Mouse (Mus musculus) bone marrow, adult 2 months (tissue): Measurements from ENCODE around the gene Rps6kl1. TPM values are rescaled to one million over a fixed set of nuclear protein-coding genes. Genes with fewer than 3 reads are reported as not detected.

ENCODE experiments used
- H3K27ac ChIP-seq: fragments of 200-500 bp; 2 replicates; pipeline ENCODE4 v1.5.1; 2012; ENCODE audit warnings: low read depth, mild to moderate bottlenecking, control low read depth, inconsistent platforms, low read length; ENCODE audit not compliant: control insufficient read depth, poor library complexity, insufficient read depth
- H3K4me1 ChIP-seq: fragments of 200-500 bp; 2 replicates; pipeline ENCODE4 v1.6.1; 2011; ENCODE audit warnings: low read length; ENCODE audit not compliant: control insufficient read depth, insufficient read depth
- H3K4me3 ChIP-seq: fragments of 200-500 bp; replicated peaks from 2 replicates; pipeline ENCODE3; 2011; ENCODE audit warnings: mild to moderate bottlenecking, low read depth, low read length, control low read depth; ENCODE audit not compliant: control insufficient read depth
- CTCF ChIP-seq: fragments of 200-500 bp; IDR thresholded peaks from 2 replicates; pipeline ENCODE4 v1.5.1; 2011; ENCODE audit warnings: low read length, control low read depth; ENCODE audit not compliant: control insufficient read depth, insufficient read depth
- POLR2A ChIP-seq: fragments of 200-500 bp; IDR thresholded peaks from 2 replicates; pipeline ENCODE4 v1.6.1; 2011; ENCODE audit warnings: low read depth, mild to moderate bottlenecking, control low read depth, low read length, borderline replicate concordance; ENCODE audit not compliant: control insufficient read depth
- WGBS: fragments of 180-500 bp; shearing (Covaris S2); methylation state at CpG from one replicate; pipeline ENCODE4 v1.1.7; 2018; 5-methylcytosine and 5-hydroxymethylcytosine counted together
- polyA plus RNA-seq: library from polyadenylated mRNA; stranded (reverse); fragments of >200 nt; gene quantifications from 2 replicates; pipeline ENCODE4 v1.2.4, GENCODE M21; 2011; ENCODE audit warnings: low replicate concordance; ENCODE audit not compliant: missing spikeins, insufficient read depth, insufficient read length

Gene Rps6kl1
- 0.63 TPM in 1 of 2 replicates, not detected in the other for polyA plus RNA-seq

DNA sequence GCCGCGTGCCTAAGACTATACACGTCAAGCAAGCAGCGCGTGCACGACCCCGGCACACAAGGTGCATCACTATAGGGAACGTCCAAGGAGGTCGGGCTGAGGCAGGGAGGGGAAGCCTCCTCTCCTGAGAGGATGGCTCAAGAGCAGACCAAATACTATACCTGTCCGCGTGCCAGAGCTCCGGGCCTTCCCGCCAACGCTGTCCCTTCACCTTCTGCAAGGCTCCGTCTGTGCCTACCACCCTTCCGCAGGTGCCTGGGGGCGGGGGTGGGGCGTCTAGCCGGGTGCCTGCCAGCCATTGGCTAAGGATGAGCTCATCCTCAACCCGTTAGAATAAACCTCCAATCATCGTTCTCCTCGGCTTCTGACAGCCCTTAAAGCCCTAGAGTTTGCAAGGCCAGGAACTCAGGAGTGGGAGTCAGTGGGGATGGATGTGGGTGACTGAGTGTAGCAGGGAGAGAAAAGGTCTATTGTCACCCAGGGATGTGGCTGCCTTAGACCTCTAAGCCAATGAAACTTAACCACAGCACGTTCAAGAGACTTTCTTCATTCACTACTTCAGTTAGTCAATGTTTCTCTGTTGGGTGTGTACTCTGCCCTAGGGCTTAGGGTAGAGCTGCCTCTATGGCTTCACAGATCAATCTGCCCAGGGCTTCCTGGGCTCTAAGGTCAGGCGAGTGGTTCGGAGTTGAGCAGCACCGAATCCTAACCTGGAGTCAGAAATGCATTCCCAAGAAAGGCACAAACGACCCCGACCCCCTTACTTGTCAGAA lies at the start of gene Rps6kl1:
Rps6kl1 (minus strand) TSS at position 263 of the 773 bp plus-strand sequence.
- no peak within 1 kb of the TSS for H3K4me3 ChIP-seq
- WGBS: 19% methylated on average over 28 of the region's 28 CpGs
- H3K27ac ChIP-seq: peak within 1 kb of the TSS; percentile 15; the same call in 1 of the 2 replicates
- TF ChIP-seq POLR2A (no peak), CTCF (no peak)
- H3K4me1 ChIP-seq: peaks cover 5% of the 10 kb centered on the region

DNA sequence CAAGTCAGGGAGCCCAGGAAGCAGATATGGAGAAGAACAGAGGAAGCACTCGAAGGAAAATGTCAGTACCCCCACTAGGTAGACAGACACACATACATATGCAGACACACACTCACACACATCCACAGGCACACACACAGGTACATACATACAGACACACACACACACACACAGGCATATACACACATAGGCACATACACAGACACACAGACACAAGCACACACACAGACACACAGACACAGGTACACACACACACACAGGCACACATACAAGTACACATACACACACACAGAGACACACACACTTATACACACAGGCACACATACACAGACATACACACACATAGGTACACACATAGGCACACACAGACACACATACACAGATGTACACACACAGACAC lies 48.9 kb upstream of the Rps6kl1 start:
- whole genome bisulfite sequencing: 71% methylated on average over 1 of the region's 1 CpGs
- no peak overlapping the region for H3K4me3 ChIP-seq
- TF ChIP-seq POLR2A (no peak), CTCF (no peak)
- H3K27ac ChIP-seq: no peak overlapping the region
- H3K4me1 ChIP-seq: no peaks in the 10 kb centered on the region

DNA sequence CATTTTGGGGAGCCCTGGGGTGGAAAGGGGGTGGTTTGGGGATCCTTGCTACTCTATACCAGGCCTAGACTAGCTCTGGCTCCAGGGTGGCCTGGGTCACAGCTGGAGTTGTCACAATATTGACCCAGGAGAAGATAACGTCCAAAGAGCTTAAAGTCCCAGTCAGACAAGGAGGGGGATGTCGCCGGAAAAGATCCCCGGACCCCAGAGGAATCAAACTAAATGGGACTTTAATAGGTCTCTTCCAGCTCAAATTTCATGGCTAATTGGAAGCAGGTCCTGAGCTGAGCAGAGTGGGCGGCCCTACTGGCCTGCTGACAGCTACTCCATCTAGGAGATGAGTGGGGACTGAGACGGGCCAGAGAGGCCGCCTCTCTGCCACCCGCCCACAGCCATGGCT lies 46.9 kb upstream of the Rps6kl1 start:
- Histone ChIP-seq H3K4me3 (no peak overlapping the region), H3K27ac (no peak overlapping the region), H3K4me1 (no peaks in the 10 kb centered on the region; the same call in 1 of the 2 replicates)
- WGBS: 82% methylated on average over 8 of the region's 8 CpGs
- TF ChIP-seq POLR2A (no peak), CTCF (no peak)

DNA sequence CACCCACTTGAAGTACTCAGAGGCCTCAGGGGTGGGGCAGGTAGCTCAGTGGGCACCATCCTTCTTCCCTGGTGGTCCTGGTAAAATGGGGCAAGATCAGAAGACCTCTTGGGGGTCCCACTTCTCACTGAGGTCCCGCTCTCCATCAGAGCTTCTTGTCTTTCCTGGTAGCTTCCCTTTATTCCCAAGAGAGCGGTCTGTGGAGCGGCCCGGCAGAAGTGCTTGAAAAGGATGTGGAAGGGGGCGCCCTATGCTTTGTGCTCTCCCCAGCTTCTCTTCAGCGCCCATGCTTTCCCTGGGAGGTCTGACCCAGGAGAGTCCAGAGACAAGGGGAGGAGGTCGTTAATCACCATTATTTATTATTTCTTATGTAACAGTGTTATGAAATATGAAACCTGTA lies 46.3 kb upstream of the Rps6kl1 start:
- TF ChIP-seq POLR2A: no peak
- no peak for TF ChIP-seq CTCF
- H3K4me3 ChIP-seq: no peak overlapping the region
- H3K4me1 ChIP-seq: no peaks in the 10 kb centered on the region; the same call in none of the 2 replicates
- H3K27ac ChIP-seq: no peak overlapping the region
- 78% methylated on average over 7 of the region's 7 CpGs for WGBS

DNA sequence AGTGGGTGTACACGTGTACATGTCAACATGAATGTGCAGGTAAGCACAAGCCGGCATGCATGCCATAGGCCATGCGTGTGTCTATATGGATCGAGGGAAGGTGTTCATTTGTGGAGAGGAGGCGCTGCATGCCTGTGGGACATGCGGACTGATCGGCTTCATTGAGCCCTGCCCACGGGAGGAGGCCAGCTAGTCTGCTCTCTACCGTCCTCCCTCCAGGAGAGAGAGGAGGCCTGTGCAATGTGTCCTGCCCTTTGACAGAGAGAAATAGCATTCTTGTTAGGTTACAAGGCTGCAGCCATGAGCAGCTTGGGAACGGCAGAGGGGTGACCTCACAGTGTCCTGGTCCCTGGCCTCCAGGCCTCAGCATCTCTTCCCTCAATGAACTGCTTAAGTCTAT lies 45.1 kb upstream of the Rps6kl1 start:
- Histone ChIP-seq H3K27ac (no peak overlapping the region), H3K4me3 (no peak overlapping the region), H3K4me1 (peaks cover 2% of the 10 kb centered on the region)
- 91% methylated on average over 10 of the region's 10 CpGs for WGBS
- TF ChIP-seq CTCF: no peak
- no peak for TF ChIP-seq POLR2A

DNA sequence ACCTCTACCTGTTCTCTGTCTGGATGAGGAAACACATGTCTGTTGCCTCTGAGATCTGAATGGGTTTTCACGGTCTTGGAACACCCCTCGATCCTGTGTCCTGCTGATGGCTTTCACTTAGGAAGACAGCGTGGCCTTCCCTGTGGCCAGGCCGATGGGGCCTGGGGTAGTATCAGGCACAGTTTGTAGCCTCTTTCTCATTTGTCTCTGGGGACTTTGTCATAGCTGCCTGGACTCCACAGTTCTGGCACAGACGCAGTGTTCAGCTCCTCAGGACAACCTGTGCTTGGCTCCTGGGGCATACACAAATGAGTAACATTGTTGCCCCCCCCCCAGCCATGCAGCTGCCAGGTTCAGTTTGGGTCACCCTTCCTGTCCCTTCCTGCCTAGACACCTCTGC lies 44.0 kb upstream of the Rps6kl1 start:
- 82% methylated on average over 5 of the region's 5 CpGs for WGBS
- Histone ChIP-seq H3K4me1 (peaks cover 2% of the 10 kb centered on the region), H3K4me3 (no peak overlapping the region), H3K27ac (no peak overlapping the region)
- TF ChIP-seq POLR2A (no peak), CTCF (no peak)

DNA sequence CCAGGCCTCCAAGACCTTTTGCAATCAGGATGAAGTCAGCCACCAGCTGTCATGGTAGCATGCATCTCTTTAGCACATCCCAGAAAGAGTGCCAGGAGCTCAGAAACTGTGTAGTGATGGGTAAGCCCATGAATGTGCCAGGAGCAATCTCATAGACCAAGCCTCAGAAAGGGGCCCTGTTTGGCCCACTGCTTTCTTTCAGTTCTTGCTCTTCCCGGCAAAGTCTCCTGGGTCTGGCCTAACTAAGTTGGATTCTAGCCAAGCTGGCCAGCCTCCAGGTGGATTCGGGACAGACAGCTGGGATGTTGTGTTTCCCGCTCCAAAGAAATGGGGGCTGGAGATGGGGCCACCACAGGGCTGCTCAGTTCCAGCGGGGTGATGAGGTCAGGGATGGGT lies 43.6 kb upstream of the Rps6kl1 start:
- Histone ChIP-seq H3K4me3 (no peak overlapping the region), H3K4me1 (peaks cover 2% of the 10 kb centered on the region), H3K27ac (no peak overlapping the region)
- 77% methylated on average over 4 of the region's 4 CpGs for WGBS
- TF ChIP-seq CTCF (no peak), POLR2A (no peak)

DNA sequence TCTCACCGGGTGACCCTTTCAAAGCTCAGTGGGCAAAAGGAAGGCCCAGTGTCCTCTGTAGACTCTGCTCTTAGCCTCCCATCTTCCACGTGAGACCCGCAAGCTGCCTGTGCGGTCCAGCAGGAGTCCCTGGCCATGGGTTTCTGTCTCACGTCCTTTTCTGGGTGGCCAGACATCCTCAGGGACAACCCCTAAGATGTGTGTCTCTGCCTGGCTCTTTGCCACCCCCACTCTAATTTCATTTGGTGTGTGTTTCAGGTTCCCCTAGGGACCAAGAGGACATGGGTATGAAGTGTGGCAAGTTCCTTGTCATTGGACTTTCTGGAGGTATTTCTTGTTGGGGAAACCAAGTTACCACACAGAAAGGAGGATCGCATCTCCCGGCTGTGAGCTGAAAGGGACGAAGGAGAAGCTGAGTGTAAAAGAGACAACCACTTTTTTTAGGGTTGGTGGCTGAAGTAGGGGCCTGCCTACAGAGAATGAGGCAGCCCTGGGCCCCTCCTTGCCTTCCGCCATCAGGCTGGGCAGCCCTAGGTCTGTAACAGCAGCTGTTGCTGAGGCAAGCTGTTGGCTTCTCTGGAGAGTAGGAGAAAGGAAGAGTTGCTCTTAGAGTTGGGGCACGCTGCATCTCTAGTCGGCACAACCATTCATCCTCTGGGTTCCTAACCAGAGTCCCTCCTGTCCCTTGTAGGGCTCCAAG lies 43.0 kb upstream of the Rps6kl1 start:
- Histone ChIP-seq H3K4me3 (no peak overlapping the region), H3K4me1 (peaks cover 2% of the 10 kb centered on the region), H3K27ac (no peak overlapping the region)
- 79% methylated on average over 11 of the region's 11 CpGs for WGBS
- TF ChIP-seq CTCF: no peak
- TF ChIP-seq POLR2A: no peak

DNA sequence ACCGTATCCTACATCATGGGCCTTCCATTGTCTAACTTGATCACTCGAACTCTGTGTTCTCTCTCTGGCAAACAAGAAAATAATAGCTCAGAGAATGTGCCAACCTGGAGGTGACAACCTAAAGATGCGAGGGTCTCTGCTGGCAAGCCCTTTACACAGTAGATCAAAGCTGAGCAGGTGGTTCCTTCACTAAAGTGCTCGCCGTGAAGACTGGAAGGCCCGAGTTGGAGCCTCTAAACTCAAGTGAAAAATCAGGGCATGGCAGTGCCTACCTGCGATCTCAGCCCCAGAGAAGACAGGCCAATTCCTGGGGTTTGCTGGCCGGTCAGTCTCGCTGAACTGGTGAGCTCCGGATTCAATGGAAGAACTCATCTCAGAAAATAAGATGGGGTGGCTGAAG lies 42.1 kb upstream of the Rps6kl1 start:
- Histone ChIP-seq H3K27ac (no peak overlapping the region), H3K4me3 (no peak overlapping the region), H3K4me1 (peaks cover 2% of the 10 kb centered on the region)
- 62% methylated on average over 10 of the region's 10 CpGs for WGBS
- TF ChIP-seq CTCF (no peak), POLR2A (no peak)
